Mouse (Mus musculus) stomach, embryonic 16.5 days (tissue): Measurements from ENCODE around the gene Taf15. TPM values are rescaled to one million over a fixed set of nuclear protein-coding genes. Genes with fewer than 3 reads are reported as not detected.

ENCODE experiments used
- ATAC-seq: fragments of 200-750 bp; cut with Nextera tagmentation; 2 replicates; pipeline ENCODE4 v1.8.0; 2017; ENCODE audit warnings: moderate number of reproducible peaks, moderate TSS enrichment; ENCODE audit not compliant: insufficient read depth, low FRiP score
- H3K27ac ChIP-seq: fragments of 300-500 bp; sonication (generic); 2 replicates; pipeline ENCODE4 v1.5.1; 2014; ENCODE audit warnings: low read length
- H3K27me3 ChIP-seq: fragments of 300-500 bp; sonication (generic); 2 replicates; pipeline ENCODE4 v1.6.1; 2014; ENCODE audit warnings: low read length, control low read depth, mixed read lengths; ENCODE audit not compliant: control insufficient read depth, insufficient read depth
- H3K36me3 ChIP-seq: fragments of 300-500 bp; sonication (generic); 2 replicates; pipeline ENCODE4 v1.6.1; 2014; ENCODE audit warnings: low read length; ENCODE audit not compliant: control insufficient read depth, insufficient read depth
- H3K4me1 ChIP-seq: fragments of 300-500 bp; sonication (generic); 2 replicates; pipeline ENCODE4 v1.6.1; 2014; ENCODE audit warnings: low read length, control low read depth, mixed read lengths; ENCODE audit not compliant: control insufficient read depth, insufficient read depth
- H3K4me2 ChIP-seq: fragments of 300-500 bp; sonication (generic); 2 replicates; pipeline ENCODE4 v1.6.1; 2014; ENCODE audit warnings: low read depth, low read length, mixed read lengths
- H3K4me3 ChIP-seq: fragments of 300-500 bp; sonication (generic); replicated peaks from 2 replicates; pipeline ENCODE4 v1.5.1; 2014; ENCODE audit warnings: mild to moderate bottlenecking, low read length
- H3K9ac ChIP-seq: fragments of 300-500 bp; sonication (generic); 2 replicates; pipeline ENCODE4 v1.6.1; 2014; ENCODE audit warnings: low read length
- H3K9me3 ChIP-seq: fragments of 300-500 bp; sonication (generic); replicated peaks from 2 replicates; pipeline ENCODE4 v1.6.1; 2016; ENCODE audit warnings: low read length, control low read depth; ENCODE audit not compliant: control insufficient read depth
- WGBS: fragments of 180-500 bp; shearing (Covaris S2); extraction: QIAGEN DNeasy Blood & Tissue Kit; methylation state at CpG from one replicate; pipeline ENCODE4 v1.1.7; 2014; 5-methylcytosine and 5-hydroxymethylcytosine counted together
- polyA plus RNA-seq: library from polyadenylated mRNA; unstranded; fragments of >200 nt; fragmentation: Nextera tagmentation; extraction: Ambion mirVana; gene quantifications from 2 replicates; pipeline ENCODE4 v1.2.1, GENCODE M21; 2015

Gene Taf15
- 9.7 TPM in 2 replicates for polyA plus RNA-seq

- Histone ChIP-seq H3K9ac (peak within 1 kb of the TSS; percentile 96), H3K4me2 (peak within 1 kb of the TSS; percentile 90), H3K4me3 (peak within 1 kb of the TSS; percentile 80), H3K36me3 (no peaks in the 10 kb centered on the region), H3K27me3 (no peaks in the 10 kb centered on the region), H3K4me1 (peaks cover 17% of the 10 kb centered on the region), H3K27ac (peak within 1 kb of the TSS; percentile 96), H3K9me3 (no peaks in the 10 kb centered on the region)
- peak; percentile 98 for ATAC-seq
- WGBS: under 1% methylated on average over 66 of the region's 66 CpGs
Measured at GRCm38 (mm10) chr11:83472324-83473234, at the start of gene Taf15. TSS of gene Taf15 (plus strand) at chr11:83473086.

GRCm38 (mm10) chr11:83424681-83425080 is 48.2 kb upstream of the Taf15 start:
- Histone ChIP-seq H3K27me3 (peaks cover 37% of the 10 kb centered on the region), H3K4me2 (no peak overlapping the region), H3K4me1 (0 out of 2 replicates have a peak, but pooled peaks cover 5% of the 10 kb centered on the region), H3K36me3 (no peaks in the 10 kb centered on the region), H3K9me3 (no peaks in the 10 kb centered on the region), H3K9ac (no peak overlapping the region), H3K4me3 (no peak overlapping the region), H3K27ac (no peak overlapping the region)
- WGBS: 10% methylated on average over 8 of the region's 8 CpGs
- ATAC-seq: no peak

GRCm38 (mm10) chr11:83426964-83427363 is 45.9 kb upstream of the Taf15 start:
- H3K9ac ChIP-seq: no peak overlapping the region
- peak overlapping the region; percentile 9; the same call in 1 of the 2 replicates for H3K4me2 ChIP-seq
- peaks cover 27% of the 10 kb centered on the region for H3K27me3 ChIP-seq
- no peaks in the 10 kb centered on the region for H3K36me3 ChIP-seq
- no peaks in the 10 kb centered on the region for H3K9me3 ChIP-seq
- H3K27ac ChIP-seq: no peak overlapping the region
- 20% methylated on average over 17 of the region's 17 CpGs for WGBS
- no peak for ATAC-seq
- H3K4me3 ChIP-seq: no peak overlapping the region
- 0 out of 2 replicates have a peak, but pooled peaks cover 6% of the 10 kb centered on the region for H3K4me1 ChIP-seq

GRCm38 (mm10) chr11:83429355-83429754 is 43.5 kb upstream of the Taf15 start, which contains the start of gene Gas2l2:
TSS of gene Gas2l2 (minus strand) at chr11:83429455.
- no peak within 1 kb of the TSS for H3K27ac ChIP-seq
- WGBS: 48% methylated on average over 5 of the region's 5 CpGs
- H3K4me2 ChIP-seq: no peak within 1 kb of the TSS
- H3K4me3 ChIP-seq: no peak within 1 kb of the TSS
- H3K4me1 ChIP-seq: 0 out of 2 replicates have a peak, but pooled peaks cover 6% of the 10 kb centered on the region
- peaks cover 27% of the 10 kb centered on the region for H3K27me3 ChIP-seq
- H3K9me3 ChIP-seq: no peaks in the 10 kb centered on the region
- no peak for ATAC-seq
- no peaks in the 10 kb centered on the region for H3K36me3 ChIP-seq
- no peak within 1 kb of the TSS for H3K9ac ChIP-seq

GRCm38 (mm10) chr11:83432533-83432932 is 40.4 kb upstream of the Taf15 start:
- WGBS: 80% methylated on average over 2 of the region's 2 CpGs
- Histone ChIP-seq H3K27ac (no peak overlapping the region), H3K9ac (no peak overlapping the region), H3K4me2 (no peak overlapping the region), H3K27me3 (peaks cover 9% of the 10 kb centered on the region; the same call in 1 of the 2 replicates), H3K9me3 (no peaks in the 10 kb centered on the region), H3K36me3 (no peaks in the 10 kb centered on the region), H3K4me1 (0 out of 2 replicates have a peak, but pooled peaks cover 6% of the 10 kb centered on the region), H3K4me3 (no peak overlapping the region)
- no peak for ATAC-seq

GRCm38 (mm10) chr11:83437377-83437776 is 35.5 kb upstream of the Taf15 start, which contains the start of gene 1700020L24Rik:
TSS of gene 1700020L24Rik (plus strand) at chr11:83437677.
- Histone ChIP-seq H3K9me3 (no peaks in the 10 kb centered on the region), H3K36me3 (no peaks in the 10 kb centered on the region)
- 90% methylated on average over 1 of the region's 1 CpGs for WGBS

GRCm38 (mm10) chr11:83439426-83440060 is 33.3 kb upstream of the Taf15 start:
- peak overlapping the region; percentile 71; the same call in 1 of the 2 replicates for H3K9ac ChIP-seq
- no peak for ATAC-seq
- WGBS: 29% methylated on average over 11 of the region's 11 CpGs

More at GRCm38 (mm10) chr11:83437377-83437776, 35.5 kb upstream of the Taf15 start, which contains the start of gene 1700020L24Rik:
- no peak for ATAC-seq
- no peak within 1 kb of the TSS for H3K9ac ChIP-seq
- peaks cover 14% of the 10 kb centered on the region for H3K27me3 ChIP-seq
- no peak within 1 kb of the TSS for H3K4me2 ChIP-seq
- no peak within 1 kb of the TSS for H3K4me3 ChIP-seq
- no peak within 1 kb of the TSS for H3K27ac ChIP-seq
- H3K4me1 ChIP-seq: no peaks in the 10 kb centered on the region; the same call in 1 of the 2 replicates

GRCm38 (mm10) chr11:83440081-83441064 is 32.5 kb upstream of the Taf15 start:
- H3K4me3 ChIP-seq: peak overlapping the region; percentile 74
- H3K36me3 ChIP-seq: no peaks in the 10 kb centered on the region
- WGBS: under 1% methylated on average over 63 of the region's 75 CpGs
- H3K9ac ChIP-seq: peak overlapping the region; percentile 72
- H3K4me2 ChIP-seq: peak overlapping the region; percentile 96
- no peaks in the 10 kb centered on the region for H3K9me3 ChIP-seq
- peak; percentile 90 for ATAC-seq
- H3K4me1 ChIP-seq: peaks cover 5% of the 10 kb centered on the region; the same call in 1 of the 2 replicates
- peaks cover 40% of the 10 kb centered on the region for H3K27me3 ChIP-seq
- no peak overlapping the region for H3K27ac ChIP-seq

More at GRCm38 (mm10) chr11:83439426-83440060, 33.3 kb upstream of the Taf15 start:
- Histone ChIP-seq H3K36me3 (no peaks in the 10 kb centered on the region), H3K9me3 (no peaks in the 10 kb centered on the region), H3K4me3 (peak overlapping the region; percentile 74), H3K27me3 (peaks cover 33% of the 10 kb centered on the region), H3K4me2 (peak overlapping the region; percentile 96), H3K27ac (no peak overlapping the region), H3K4me1 (peaks cover 2% of the 10 kb centered on the region; the same call in 1 of the 2 replicates)
